Mouse (Mus musculus) embryonic facial prominence, embryonic 11.5 days (tissue): ENCODE results near the gene Irs1. TPM values are rescaled to one million over a fixed set of nuclear protein-coding genes. Genes with fewer than 3 reads are reported as not detected.

Source experiments
- ATAC-seq: fragments of 200-750 bp; cut with Nextera tagmentation; replicated peaks from 2 replicates; pipeline ENCODE4 v1.8.0; 2017; ENCODE audit warnings: low read depth; ENCODE audit not compliant: insufficient number of reproducible peaks, low FRiP score, low TSS enrichment
- DNase-seq: peaks from one replicate; pipeline ENCODE4 v3.0.0-alpha.2; 2015; ENCODE audit warnings: low spot score
- H3K27ac ChIP-seq: fragments of 300-500 bp; sonication (generic); replicated peaks from 2 replicates; pipeline ENCODE4 v1.5.1; 2014; ENCODE audit warnings: mild to moderate bottlenecking, low read depth, low read length, control low read depth
- H3K27me3 ChIP-seq: fragments of 300-500 bp; sonication (generic); 2 replicates; pipeline ENCODE4 v1.6.1; 2014; ENCODE audit warnings: mild to moderate bottlenecking, low read length, moderate library complexity, mixed read lengths; ENCODE audit not compliant: control insufficient read depth, insufficient read depth
- H3K36me3 ChIP-seq: fragments of 300-500 bp; sonication (generic); replicated peaks from 2 replicates; pipeline ENCODE4 v1.6.1; 2014; ENCODE audit warnings: low read depth, mild to moderate bottlenecking, low read length, moderate library complexity, mixed read lengths; ENCODE audit not compliant: control insufficient read depth, insufficient read depth
- H3K4me1 ChIP-seq: fragments of 300-500 bp; sonication (generic); 2 replicates; pipeline ENCODE4 v1.6.1; 2014; ENCODE audit warnings: low read length, mixed read lengths; ENCODE audit not compliant: control insufficient read depth, insufficient read depth
- H3K4me2 ChIP-seq: fragments of 300-500 bp; sonication (generic); 2 replicates; pipeline ENCODE4 v1.6.1; 2014; ENCODE audit warnings: low read depth, mild to moderate bottlenecking, control low read depth, low read length, moderate library complexity
- H3K4me3 ChIP-seq: fragments of 300-500 bp; sonication (generic); 2 replicates; pipeline ENCODE4 v1.5.1; 2014; ENCODE audit warnings: low read depth, low read length, control low read depth
- H3K9ac ChIP-seq: fragments of 300-500 bp; sonication (generic); replicated peaks from 2 replicates; pipeline ENCODE4 v1.6.1; 2014; ENCODE audit warnings: mild to moderate bottlenecking, control low read depth, low read length
- H3K9me3 ChIP-seq: fragments of 300-500 bp; sonication (generic); replicated peaks from 2 replicates; pipeline ENCODE4 v1.6.1; 2016; ENCODE audit warnings: mild to moderate bottlenecking, low read length, inconsistent platforms, mixed read lengths; ENCODE audit not compliant: control insufficient read depth
- WGBS: fragments of 180-500 bp; shearing (Covaris S2); extraction: QIAGEN DNeasy Blood & Tissue Kit; methylation state at CpG from one replicate; pipeline ENCODE4 v1.1.7; 2014; 5-methylcytosine and 5-hydroxymethylcytosine counted together
- polyA plus RNA-seq: library from polyadenylated mRNA; unstranded; fragments of >200 nt; fragmentation: Nextera tagmentation; extraction: Ambion mirVana; gene quantifications from 2 replicates; pipeline ENCODE4 v1.2.1, GENCODE M21; 2014

Gene Irs1
- polyA plus RNA-seq, 1 experiment from 2014 or later = 8.3 TPM

DNA sequence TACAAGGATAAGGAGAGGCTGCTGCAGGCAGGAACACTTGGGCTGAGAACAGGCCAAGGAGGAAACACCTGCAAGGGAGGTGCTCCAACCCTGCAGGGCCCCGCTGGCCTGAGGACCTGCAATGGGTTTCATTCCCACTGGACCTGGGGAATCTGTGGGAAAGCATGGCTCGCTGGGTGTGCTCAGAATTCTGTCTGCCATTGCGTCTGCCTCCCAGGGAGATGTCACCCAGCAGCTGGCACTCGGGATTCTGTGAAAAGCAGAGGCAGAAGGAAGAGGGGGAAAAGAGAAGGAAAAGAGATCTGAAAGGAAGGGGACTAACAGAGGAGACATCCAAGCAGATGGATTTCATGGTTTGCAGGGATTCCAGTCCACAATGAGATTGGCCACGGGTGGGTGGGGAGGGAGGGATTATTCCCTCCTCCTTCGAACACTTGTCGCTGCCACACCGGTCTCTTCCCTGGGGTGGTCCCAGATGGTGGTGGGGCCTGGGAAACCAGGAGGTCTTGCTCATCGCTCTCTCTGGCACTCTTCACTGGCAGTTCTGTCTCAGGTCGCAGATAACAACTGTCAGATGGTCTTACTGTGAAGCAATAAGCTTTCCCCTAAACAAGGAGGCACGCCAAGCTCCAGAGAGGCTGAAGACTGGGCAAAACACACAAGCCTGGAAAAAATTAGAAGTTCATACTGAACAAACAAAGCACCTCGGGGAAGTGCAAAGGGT, 70.4 kb downstream of the Irs1 start:
- H3K9ac ChIP-seq = no peak overlapping the region
- ATAC-seq = no peak
- H3K27ac ChIP-seq = no peak overlapping the region
- no peaks in the 10 kb centered on the region for H3K36me3 ChIP-seq
- H3K27me3 ChIP-seq = no peaks in the 10 kb centered on the region
- H3K4me3 ChIP-seq = no peak overlapping the region
- peak; percentile 33 for DNase-seq
- no peaks in the 10 kb centered on the region for H3K9me3 ChIP-seq
- no peaks in the 10 kb centered on the region; the same call in 1 of the 2 replicates for H3K4me1 ChIP-seq
- H3K4me2 ChIP-seq = no peak overlapping the region
- 41% methylated on average over 12 of the region's 12 CpGs for WGBS

DNA sequence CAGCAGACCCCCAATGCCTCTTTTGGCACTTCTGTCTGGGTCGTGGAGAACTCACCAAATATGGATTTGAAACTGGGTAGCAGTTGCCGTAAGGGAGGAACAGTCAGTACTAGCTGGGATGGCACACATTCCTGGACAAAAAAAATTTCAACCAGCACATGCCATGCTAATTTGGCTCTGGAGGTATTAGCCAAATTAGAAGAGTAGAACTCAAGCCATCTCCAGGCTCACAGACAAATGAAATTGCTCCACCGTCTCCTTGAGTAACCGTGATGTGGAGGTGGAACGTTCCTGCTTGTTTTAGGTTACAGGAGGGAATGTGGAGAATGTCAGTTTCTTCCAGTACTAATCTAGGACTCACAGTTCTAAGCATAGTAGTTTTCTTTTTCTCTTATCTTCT, 83.7 kb downstream of the Irs1 start:
- Histone ChIP-seq H3K27me3 (no peaks in the 10 kb centered on the region), H3K4me1 (no peaks in the 10 kb centered on the region), H3K27ac (no peak overlapping the region), H3K9ac (no peak overlapping the region), H3K4me3 (no peak overlapping the region), H3K9me3 (no peaks in the 10 kb centered on the region), H3K4me2 (no peak overlapping the region), H3K36me3 (no peaks in the 10 kb centered on the region)
- DNase-seq (no peak), ATAC-seq (no peak)
- 87% methylated on average over 5 of the region's 5 CpGs for WGBS

- Histone ChIP-seq H3K9ac (no peak overlapping the region), H3K4me1 (no peaks in the 10 kb centered on the region), H3K9me3 (no peaks in the 10 kb centered on the region), H3K36me3 (no peaks in the 10 kb centered on the region), H3K27me3 (no peaks in the 10 kb centered on the region), H3K4me2 (no peak overlapping the region), H3K27ac (no peak overlapping the region), H3K4me3 (no peak overlapping the region)
- DNase-seq (no peak), ATAC-seq (no peak)
- WGBS = 69% methylated on average over 7 of the region's 7 CpGs
Observed at GRCm38 (mm10) chr1:82200636-82201035, 90.6 kb downstream of the Irs1 start.

- Histone ChIP-seq H3K4me1 (no peaks in the 10 kb centered on the region), H3K36me3 (no peaks in the 10 kb centered on the region), H3K27me3 (no peaks in the 10 kb centered on the region), H3K9ac (no peak overlapping the region), H3K4me3 (no peak overlapping the region), H3K9me3 (no peaks in the 10 kb centered on the region), H3K4me2 (no peak overlapping the region), H3K27ac (no peak overlapping the region)
- DNase-seq (no peak), ATAC-seq (no peak)
- WGBS = 12% methylated on average over 1 of the region's 1 CpGs
Observed at GRCm38 (mm10) chr1:82199918-82200317, 91.3 kb downstream of the Irs1 start.

DNA sequence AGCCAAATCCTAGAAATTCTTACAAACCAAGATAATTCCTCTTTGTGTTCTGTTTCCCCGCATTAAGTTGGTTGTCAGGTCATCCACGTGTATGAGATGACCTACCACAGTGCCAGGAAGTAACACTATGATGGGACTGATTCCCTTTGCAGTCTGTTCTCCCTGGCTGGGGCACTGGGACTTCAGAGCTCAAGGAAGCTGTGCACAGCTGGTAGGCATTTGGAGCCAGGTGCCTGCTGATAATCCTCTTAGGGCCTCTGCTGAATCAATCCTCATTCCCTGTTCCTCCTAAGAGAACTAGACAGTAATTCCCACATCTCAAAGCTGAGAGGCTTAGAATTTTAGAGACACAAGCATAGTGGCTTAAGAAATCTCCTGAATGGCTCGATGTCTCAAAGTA, 99.6 kb downstream of the Irs1 start:
- Histone ChIP-seq H3K27ac (no peak overlapping the region), H3K9me3 (no peaks in the 10 kb centered on the region), H3K4me1 (no peaks in the 10 kb centered on the region), H3K4me3 (no peak overlapping the region), H3K4me2 (no peak overlapping the region), H3K36me3 (no peaks in the 10 kb centered on the region), H3K27me3 (no peaks in the 10 kb centered on the region), H3K9ac (no peak overlapping the region)
- DNase-seq = no peak
- ATAC-seq = no peak
- 39% methylated on average over 3 of the region's 3 CpGs for WGBS

GRCm38 (mm10) chr1:82189516-82189915, 101.7 kb downstream of the Irs1 start:
- H3K36me3 ChIP-seq = no peaks in the 10 kb centered on the region
- no peak overlapping the region for H3K27ac ChIP-seq
- no peak overlapping the region for H3K4me3 ChIP-seq
- H3K4me1 ChIP-seq = no peaks in the 10 kb centered on the region
- no peaks in the 10 kb centered on the region for H3K9me3 ChIP-seq
- H3K4me2 ChIP-seq = no peak overlapping the region
- no peak overlapping the region for H3K9ac ChIP-seq
- WGBS = 73% methylated on average over 3 of the region's 3 CpGs
- ATAC-seq (no peak), DNase-seq (no peak)
- H3K27me3 ChIP-seq = no peaks in the 10 kb centered on the region

GRCm38 (mm10) chr1:82188549-82189231, 102.5 kb downstream of the Irs1 start:
- no peaks in the 10 kb centered on the region for H3K27me3 ChIP-seq
- ATAC-seq (no peak), DNase-seq (no peak)
- H3K36me3 ChIP-seq = no peaks in the 10 kb centered on the region
- no peaks in the 10 kb centered on the region for H3K9me3 ChIP-seq
- H3K4me2 ChIP-seq = no peak overlapping the region
- WGBS = 81% methylated on average over 10 of the region's 10 CpGs
- no peaks in the 10 kb centered on the region for H3K4me1 ChIP-seq
- no peak overlapping the region for H3K27ac ChIP-seq
- no peak overlapping the region for H3K9ac ChIP-seq
- H3K4me3 ChIP-seq = no peak overlapping the region

GRCm38 (mm10) chr1:82183913-82184442, 107.2 kb downstream of the Irs1 start:
- no peaks in the 10 kb centered on the region for H3K9me3 ChIP-seq
- no peak overlapping the region for H3K27ac ChIP-seq
- WGBS = 71% methylated on average over 8 of the region's 8 CpGs
- no peak overlapping the region for H3K4me3 ChIP-seq
- no peaks in the 10 kb centered on the region for H3K27me3 ChIP-seq
- no peak overlapping the region for H3K9ac ChIP-seq
- no peak overlapping the region for H3K4me2 ChIP-seq
- no peaks in the 10 kb centered on the region for H3K36me3 ChIP-seq
- ATAC-seq (no peak), DNase-seq (no peak)
- no peaks in the 10 kb centered on the region for H3K4me1 ChIP-seq
